Mouse (Mus musculus) c-Kit-positive CD71-negative TER-119-negative erythroid progenitor cells, embryonic 14.5 days (primary cell): ENCODE data around the gene Zcchc14.
A peak's percentile ranks its signal among the peaks of the same experiment; 100 is the strongest.
"Not testable (repeated sequence)": the region's sequence is repeated elsewhere in the genome, so short reads cannot be mapped to it uniquely, and the experiment has no call there.

ENCODE experiments used
- DNase-seq: peaks from one replicate; pipeline ENCODE4 v3.0.0-alpha.2; 2013; ENCODE audit warnings: low read depth

Zcchc14 gene

GRCm38 (mm10) chr8:121623043-121623442 is 29.7 kb downstream of the Zcchc14 start:
- DNase-seq: no peak

- DNase-seq: no peak
Measured at GRCm38 (mm10) chr8:121621879-121622278, 30.8 kb downstream of the Zcchc14 start.

- no peak for DNase-seq
Measured at GRCm38 (mm10) chr8:121620801-121621516, 31.7 kb downstream of the Zcchc14 start.

DNA sequence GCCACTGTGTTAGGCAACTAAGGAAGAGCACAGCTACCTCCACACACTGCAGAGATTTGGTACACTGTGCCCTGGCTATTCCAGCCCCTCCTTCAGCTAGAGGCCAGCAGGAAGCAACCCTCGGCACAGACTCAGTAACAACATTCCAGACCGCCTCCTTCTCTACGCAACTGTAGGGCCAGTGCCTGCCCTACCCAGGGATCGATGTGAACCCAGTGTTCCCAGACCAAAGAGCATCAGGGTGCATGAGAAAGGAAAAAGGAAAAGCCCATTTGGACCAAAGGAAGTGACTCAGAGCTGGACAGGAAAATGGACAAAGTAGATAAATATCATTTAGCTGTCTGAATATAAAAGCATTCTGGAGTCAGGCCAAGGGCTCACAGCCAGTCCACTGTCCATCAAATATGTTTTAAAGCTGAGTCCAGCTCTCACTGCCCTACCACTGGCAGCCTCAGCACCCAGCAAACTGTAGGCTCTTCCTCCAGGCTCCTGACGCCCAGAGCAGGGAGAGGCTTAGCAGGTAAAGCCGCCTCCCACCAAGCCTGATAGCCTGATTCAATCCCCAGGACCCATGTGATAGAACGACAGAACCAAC is 33.2 kb downstream of the Zcchc14 start:
- DNase-seq: no peak

DNA sequence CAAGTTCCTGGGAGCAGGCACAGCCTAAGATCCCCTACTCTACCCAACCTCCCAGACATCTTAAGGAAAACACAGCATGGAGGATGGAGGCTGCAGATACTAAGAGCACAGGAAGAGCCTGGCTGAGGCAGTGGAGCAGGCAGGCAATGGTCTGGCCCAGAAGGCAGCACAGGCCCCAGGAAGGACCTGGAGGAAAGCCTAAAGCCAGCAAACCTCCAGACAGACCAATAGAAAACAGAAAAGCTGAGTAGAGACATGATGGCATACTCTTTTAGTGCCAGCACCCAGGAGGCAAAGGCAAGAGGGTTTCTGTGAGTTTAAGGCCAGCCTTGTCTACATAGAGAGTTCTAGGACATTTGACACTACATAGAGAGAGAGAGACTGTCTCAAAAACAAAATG is 39.3 kb downstream of the Zcchc14 start:
- DNase-seq: no peak

- no peak for DNase-seq
Measured at GRCm38 (mm10) chr8:121609916-121610315, 42.8 kb downstream of the Zcchc14 start.

GRCm38 (mm10) chr8:121609251-121609650 is 43.5 kb downstream of the Zcchc14 start:
- no peak for DNase-seq

DNA sequence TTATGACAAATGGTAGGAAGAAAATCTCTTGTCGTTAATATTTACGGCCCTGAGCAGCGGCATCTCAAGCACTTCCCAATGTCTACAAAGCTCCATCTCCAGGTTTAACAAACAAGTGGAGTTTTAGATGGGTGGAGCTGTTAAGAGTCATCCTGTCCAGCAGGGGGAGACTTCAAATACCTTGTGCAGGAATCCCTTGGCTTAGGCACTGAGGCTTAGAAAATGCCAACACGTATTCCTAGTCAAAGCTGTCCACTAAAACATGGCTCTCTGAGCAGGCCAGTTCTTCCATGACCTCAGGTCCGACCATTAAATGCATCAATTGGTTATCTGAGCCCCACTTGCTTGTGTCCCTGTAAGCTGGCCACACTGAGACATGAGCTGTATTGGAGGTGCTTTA is 45.0 kb downstream of the Zcchc14 start:
- no peak for DNase-seq

GRCm38 (mm10) chr8:121603801-121604200 is 48.9 kb downstream of the Zcchc14 start:
- no peak for DNase-seq

DNA sequence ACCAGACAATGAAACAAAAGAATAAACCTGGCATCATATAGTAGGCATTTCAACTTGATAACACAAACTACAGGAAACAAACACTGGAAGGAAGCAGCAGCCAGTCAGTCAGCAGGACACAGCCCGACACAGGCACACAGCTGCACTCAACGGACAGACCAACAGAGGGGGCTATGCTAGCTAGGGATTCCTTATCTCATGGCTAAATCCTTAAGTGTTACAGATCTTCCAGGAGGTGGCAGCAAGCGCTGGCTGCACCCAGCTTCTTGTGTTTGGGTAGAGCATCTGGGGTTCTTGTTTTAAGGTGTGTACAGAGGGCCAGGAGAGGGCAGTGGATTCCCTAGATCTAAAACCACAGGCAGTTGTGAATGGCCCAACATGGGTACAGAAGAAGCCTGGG is 49.8 kb downstream of the Zcchc14 start:
- peak; percentile 71 for DNase-seq

GRCm38 (mm10) chr8:121602411-121602810 is 50.3 kb downstream of the Zcchc14 start:
- DNase-seq: no peak

GRCm38 (mm10) chr8:121599842-121600241 is 52.9 kb downstream of the Zcchc14 start:
- no peak for DNase-seq

DNA sequence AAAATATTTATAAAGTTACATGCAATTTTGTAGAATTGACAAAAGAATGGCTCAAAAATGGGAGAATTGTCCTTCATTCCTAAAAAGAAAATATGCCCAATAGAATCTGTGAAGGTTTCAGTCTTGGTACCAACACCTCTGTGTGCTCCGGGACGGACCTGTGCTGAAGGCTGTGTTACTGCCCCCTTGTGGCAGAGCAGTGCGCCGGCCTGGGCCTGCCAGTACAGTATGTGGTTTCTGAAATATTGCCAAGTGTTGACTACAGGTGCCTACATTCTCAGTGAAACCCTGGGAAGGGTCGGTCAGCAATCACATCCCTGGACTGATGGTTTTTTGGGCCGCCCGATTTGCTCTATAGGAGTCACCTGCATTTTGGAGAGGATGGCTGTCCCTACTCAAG is 53.8 kb downstream of the Zcchc14 start:
- DNase-seq: no peak

DNA sequence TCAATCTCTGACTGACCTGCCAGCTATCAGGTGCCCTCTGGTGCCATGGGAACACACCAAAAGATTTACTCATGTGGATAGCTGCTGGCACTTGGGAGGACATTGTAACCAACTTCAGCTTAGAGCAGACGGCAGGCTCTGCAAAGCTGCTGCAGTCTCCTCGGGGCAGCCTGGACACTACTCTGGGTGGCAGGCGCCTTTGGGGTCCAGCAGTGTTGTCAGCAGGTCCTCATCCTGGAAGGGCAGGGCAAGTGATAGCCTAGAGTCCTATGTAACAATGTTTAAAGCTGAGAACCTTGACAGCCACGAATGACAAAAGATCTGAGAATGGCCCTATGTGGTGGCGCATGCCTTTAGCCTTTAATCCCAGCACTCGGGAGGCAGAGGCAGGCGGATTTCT is 54.5 kb downstream of the Zcchc14 start:
- no peak for DNase-seq

DNA sequence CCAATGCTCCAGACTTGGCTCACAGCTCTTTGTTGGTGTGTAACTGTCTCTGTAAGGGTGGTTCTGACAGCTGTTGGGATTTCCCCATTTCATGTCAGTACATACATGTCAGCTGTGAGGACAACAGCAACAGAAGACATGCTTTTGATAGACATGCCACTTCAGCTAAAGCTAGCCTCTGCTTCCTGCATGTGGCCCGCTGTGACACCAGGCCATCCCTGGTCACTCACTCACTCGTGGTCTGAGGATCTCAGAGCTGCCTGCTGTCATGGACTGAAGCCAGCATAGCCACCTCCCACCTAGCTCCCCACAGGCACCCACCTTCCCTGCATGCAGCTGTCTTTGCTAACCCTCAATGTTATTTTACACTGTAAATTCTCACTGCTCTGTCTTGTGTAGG is 55.2 kb downstream of the Zcchc14 start:
- not testable (repeated sequence) for DNase-seq

GRCm38 (mm10) chr8:121593983-121594382 is 58.7 kb downstream of the Zcchc14 start:
- no peak for DNase-seq

- DNase-seq: no peak
Measured at GRCm38 (mm10) chr8:121593293-121593692, 59.4 kb downstream of the Zcchc14 start.

- DNase-seq: no peak
Measured at GRCm38 (mm10) chr8:121591178-121592066, 61.3 kb downstream of the Zcchc14 start.

DNA sequence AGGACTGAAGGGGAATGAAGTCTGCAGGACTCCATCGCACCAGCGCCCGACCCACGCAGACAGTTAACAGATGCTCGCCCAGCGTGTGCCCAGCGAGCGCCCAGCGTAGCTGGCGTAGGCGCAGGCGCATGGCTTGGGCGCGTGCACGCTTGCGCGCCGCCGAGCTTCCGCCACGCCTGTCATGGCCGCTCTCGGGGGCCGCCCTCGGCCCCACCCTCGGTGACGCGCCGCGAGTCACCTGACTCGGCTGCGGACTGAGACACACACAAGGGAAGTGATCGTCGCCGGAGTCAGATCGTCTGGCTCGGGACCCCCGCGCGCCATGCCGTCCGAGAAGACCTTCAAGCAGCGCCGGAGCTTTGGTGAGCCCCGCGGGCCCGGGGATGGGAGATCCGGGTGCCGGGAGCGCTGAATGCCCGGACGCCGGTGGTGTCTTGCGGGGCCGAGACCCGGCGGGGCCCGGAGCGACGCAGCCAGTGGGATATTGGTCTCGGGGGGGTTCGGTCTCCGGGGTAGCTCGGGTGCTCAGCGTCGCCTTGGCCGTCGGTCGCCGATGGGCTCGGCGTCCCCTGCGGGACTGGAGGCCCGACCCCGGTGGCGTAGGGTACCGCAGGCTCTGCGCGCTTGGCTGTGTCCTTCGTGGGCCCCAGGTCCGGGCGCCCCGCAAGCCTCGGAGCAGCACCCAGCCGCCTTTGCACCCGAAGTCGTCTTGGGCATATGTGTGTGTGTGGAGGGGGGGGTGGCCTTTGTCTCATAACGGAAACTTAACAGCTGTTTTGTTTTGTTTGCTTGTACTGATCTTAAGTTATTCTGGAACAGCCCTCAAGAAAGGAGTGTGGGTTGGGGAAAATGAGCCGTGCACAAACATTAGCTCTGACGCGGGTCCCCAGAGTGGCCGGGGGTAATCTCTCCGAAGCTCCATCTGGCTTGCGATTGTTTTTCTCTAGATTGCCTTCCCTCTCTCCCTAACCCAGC is 62.2 kb downstream of the Zcchc14 start, which contains the start of gene Map1lc3b:
Gene Map1lc3b (plus strand): TSS at position 159 of the 975 bp plus-strand sequence.
- DNase-seq: peak; percentile 84

- DNase-seq: no peak
Measured at GRCm38 (mm10) chr8:121589205-121589726, 63.4 kb downstream of the Zcchc14 start.

- DNase-seq: no peak
Measured at GRCm38 (mm10) chr8:121588750-121589149, 64.0 kb downstream of the Zcchc14 start.
